10 mouse cellular contexts compared by ENCODE assay signal in the genomic region with DNA sequence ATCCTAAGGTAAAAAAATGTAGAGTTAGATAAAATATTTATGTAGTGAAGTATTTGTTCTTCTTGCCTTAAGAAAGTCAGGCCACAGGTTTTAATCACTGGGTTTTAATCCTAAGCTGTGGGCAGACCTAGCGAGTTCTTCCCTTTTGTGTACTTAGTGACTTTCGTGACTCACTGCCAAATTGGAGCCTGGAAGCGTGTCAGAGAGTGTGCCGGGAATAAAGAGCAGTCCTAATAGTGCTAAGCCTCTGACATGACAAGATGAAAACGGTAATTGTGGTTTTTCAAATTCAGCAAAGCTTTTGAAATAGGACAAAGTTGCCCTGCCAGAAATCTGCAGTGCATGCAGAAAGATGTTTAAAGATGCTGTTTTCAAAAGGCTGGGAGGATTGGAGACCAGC. TPM values are rescaled to one million over a fixed set of nuclear protein-coding genes. Genes with fewer than 3 reads are reported as not detected.
DNase-seq lines count a peak whose midpoint lies in the region; ATAC-seq and TF ChIP-seq lines count a peak whose summit lies in the region.
"Had no signal": no experiment of that assay in that cellular context is flagged by ENCODE, and none has a peak within 500 bp of the region (broad histone marks: within the 10 kb centered on the region; RNA-seq: fewer than 3 reads in every experiment).

No protein-coding gene starts in this region.

- no peaks in the 10 kb centered on the region for H3K27me3 ChIP-seq in heart, embryonic 10.5 days (ENCODE audit: insufficient read depth, poor library complexity, severe bottlenecking)
- no peaks in the 10 kb centered on the region for H3K27me3 ChIP-seq in stomach, postnatal 0 days (ENCODE audit: control insufficient read depth, insufficient read depth, low read length)

- peak; percentile 31 to 39 for DNase-seq in heart, adult 18-20 months
- DNase-seq in heart, embryonic 10.5 days (ENCODE audit: low spot score), result no peak
- peak; percentile 74 to 75 for DNase-seq in right cerebral cortex, postnatal 10 days (ENCODE audit: low spot score in 2 of 2)
- DNase-seq in right cerebral cortex, postnatal 25 days, result no peak
- DNase-seq in layer of hippocampus, postnatal 10 days (ENCODE audit: low spot score in 2 of 2), result peak; percentile 51 to 64
- DNase-seq in stomach, postnatal 0 days (ENCODE audit: low spot score), result peak; percentile 39
- no peak for DNase-seq in kidney, postnatal 10 days
- DNase-seq in yolk sac, embryonic 10.5 days (ENCODE audit: low spot score), result no peak
- DNase-seq: kidney, postnatal 25 days had no signal

- peaks cover 12% of the 10 kb centered on the region for H3K36me3 ChIP-seq in heart, embryonic 10.5 days
- H3K36me3 ChIP-seq in stomach, postnatal 0 days (ENCODE audit: control insufficient read depth, insufficient read depth, low read length), result peaks cover 5% of the 10 kb centered on the region; the same call in 1 of the 2 replicates

- no peak overlapping the region for H3K4me3 ChIP-seq in heart, embryonic 10.5 days
- H3K4me3 ChIP-seq in stomach, postnatal 0 days (ENCODE audit: low read depth, low read length), result no peak overlapping the region

- no peak for TF ChIP-seq CTCF in stomach, postnatal 0 days (IDR thresholded peaks at IDR 0.05; ENCODE audit: low read depth)

- WGBS in heart, embryonic 10.5 days, result 77% methylated on average over 5 of the region's 5 CpGs
- WGBS in stomach, postnatal 0 days, result 19% methylated on average over 5 of the region's 5 CpGs

- H3K4me1 ChIP-seq in heart, embryonic 10.5 days, result no peaks in the 10 kb centered on the region
- H3K4me1 ChIP-seq in stomach, postnatal 0 days (replicated peaks; ENCODE audit: control insufficient read depth, insufficient read depth), result no peaks in the 10 kb centered on the region

- ATAC-seq in stomach, postnatal 0 days (ENCODE audit: low FRiP score, low TSS enrichment), result peak; percentile 77
- ATAC-seq: activated CD4-positive, CD25-positive, alpha-beta regulatory T cell, adult 4 months had no signal

- no peaks in the 10 kb centered on the region for H3K9me3 ChIP-seq in heart, embryonic 10.5 days
- H3K9me3 ChIP-seq in stomach, postnatal 0 days (ENCODE audit: control insufficient read depth, low read length), result no peaks in the 10 kb centered on the region

- TF ChIP-seq EP300 in stomach, postnatal 0 days (optimal IDR thresholded peaks at IDR 0.05), result peak; percentile 22

- H3K27ac ChIP-seq in heart, embryonic 10.5 days, result no peak overlapping the region
- no peak overlapping the region for H3K27ac ChIP-seq in stomach, postnatal 0 days (replicated peaks)

- H3K9ac ChIP-seq in stomach, postnatal 0 days (ENCODE audit: low read length), result no peak overlapping the region

- H3K4me2 ChIP-seq in stomach, postnatal 0 days (replicated peaks; ENCODE audit: low read depth), result no peak overlapping the region

RNA-seq across cellular contexts. Expression of gene Anapc16, which starts 43.8 kb away (rescaled TPM):
- 10 to 100 TPM; 73.8 to 84.0 TPM for total RNA-seq in heart, adult 18-20 months (2021)
- polyA plus RNA-seq in heart, embryonic 10.5 days (2016; fragmentation: Nextera tagmentation; extraction: Ambion mirVana), result 93.3 and 94.6 TPM in 2 replicates
- 10 to 100 TPM; 66.0 to 72.3 TPM for total RNA-seq in layer of hippocampus, postnatal 10 days (2021)
- 76.8 and 86.4 TPM in 2 replicates for polyA plus RNA-seq in stomach, postnatal 0 days (2015; fragmentation: Nextera tagmentation; extraction: Ambion mirVana)

RNA-seq across cellular contexts. Expression of gene Ascc1, which starts 44.1 kb away (rescaled TPM):
- total RNA-seq in heart, adult 18-20 months (2021), result 10 to 100 TPM; 23.2 to 25.9 TPM
- 33.0 and 36.2 TPM in 2 replicates for polyA plus RNA-seq in heart, embryonic 10.5 days (2016; fragmentation: Nextera tagmentation; extraction: Ambion mirVana)
- total RNA-seq in layer of hippocampus, postnatal 10 days (2021), result 10 to 100 TPM; 19.2 to 19.9 TPM
- polyA plus RNA-seq in stomach, postnatal 0 days (2015; fragmentation: Nextera tagmentation; extraction: Ambion mirVana), result 29.0 and 31.6 TPM in 2 replicates

RNA-seq across cellular contexts. Expression of gene Spock2, which starts 59.3 kb away (rescaled TPM):
- 10 to 100 TPM; 10.3 to 16.2 TPM for total RNA-seq in heart, adult 18-20 months (2021)
- 0.65 and 0.85 TPM in 2 replicates for polyA plus RNA-seq in heart, embryonic 10.5 days (2016; fragmentation: Nextera tagmentation; extraction: Ambion mirVana)
- total RNA-seq in layer of hippocampus, postnatal 10 days (2021), result 100 to 1,000 TPM; 446 to 471 TPM
- 3.6 and 4.1 TPM in 2 replicates for polyA plus RNA-seq in stomach, postnatal 0 days (2015; fragmentation: Nextera tagmentation; extraction: Ambion mirVana)

Comparison
In these comparisons a context has a peak if more than half of its experiments do, and no peak if none do; other contexts are left out.
1. DNase-seq: peak in heart, adult 18-20 months (2 of 2), right cerebral cortex, postnatal 10 days (2 of 2), layer of hippocampus, postnatal 10 days (2 of 2) and stomach, postnatal 0 days (single experiment); none in heart, embryonic 10.5 days (single experiment), right cerebral cortex, postnatal 25 days (single experiment), kidney, postnatal 10 days (single experiment) and yolk sac, embryonic 10.5 days (single experiment).
2. RNA of gene Spock2, which starts 59.3 kb away (total RNA-seq): 446 to 471 TPM in layer of hippocampus, postnatal 10 days; 10.3 to 16.2 TPM in heart, adult 18-20 months; every median in the first group is over 10 times any median in the second.